Mouse (Mus musculus) heart, postnatal 0 days (tissue): Measurements from ENCODE around the gene Ush2a. TPM values are rescaled to one million over a fixed set of nuclear protein-coding genes. Genes with fewer than 3 reads are reported as not detected.

Experiments used
- ATAC-seq: fragments of 200-750 bp; cut with Nextera tagmentation; 2 replicates; pipeline ENCODE4 v1.8.0; 2017; ENCODE audit warnings: low read depth, moderate number of reproducible peaks, moderate library complexity; ENCODE audit not compliant: insufficient read depth
- DNase-seq: peaks from one replicate; pipeline ENCODE4 v3.0.0-alpha.2; 2016; ENCODE audit warnings: low spot score
- H3K27ac ChIP-seq: fragments of 300-500 bp; sonication (generic); 2 replicates; pipeline ENCODE4 v1.5.1; 2014; ENCODE audit warnings: low read depth, mild to moderate bottlenecking
- H3K27me3 ChIP-seq: fragments of 300-500 bp; sonication (generic); 2 replicates; pipeline ENCODE4 v1.6.1; 2014; ENCODE audit warnings: low read length, mixed read lengths; ENCODE audit not compliant: control insufficient read depth, insufficient read depth
- H3K36me3 ChIP-seq: fragments of 300-500 bp; sonication (generic); replicated peaks from 2 replicates; pipeline ENCODE4 v1.6.1; 2014; ENCODE audit warnings: low read length, mixed read lengths; ENCODE audit not compliant: control insufficient read depth, insufficient read depth
- H3K4me1 ChIP-seq: fragments of 300-500 bp; sonication (generic); 2 replicates; pipeline ENCODE4 v1.6.1; 2014; ENCODE audit warnings: antibody characterized with exemption; ENCODE audit not compliant: control insufficient read depth, insufficient read depth
- H3K4me2 ChIP-seq: fragments of 300-500 bp; sonication (generic); 2 replicates; pipeline ENCODE4 v1.6.1; 2014; ENCODE audit warnings: low read depth, mild to moderate bottlenecking, low read length, moderate library complexity
- H3K4me3 ChIP-seq: fragments of 300-500 bp; sonication (generic); 2 replicates; pipeline ENCODE4 v1.5.1; 2014; ENCODE audit warnings: low read depth, low read length
- H3K9ac ChIP-seq: fragments of 300-500 bp; sonication (generic); replicated peaks from 2 replicates; pipeline ENCODE4 v1.6.1; 2014; ENCODE audit warnings: low read depth, low read length, mixed read lengths
- H3K9me3 ChIP-seq: fragments of 300-500 bp; sonication (generic); replicated peaks from 2 replicates; pipeline ENCODE4 v1.6.1; 2016; ENCODE audit warnings: low read length; ENCODE audit not compliant: control insufficient read depth
- CTCF ChIP-seq: IDR thresholded peaks from 2 replicates; pipeline ENCODE4 v1.5.1; 2016; ENCODE audit warnings: antibody characterized with exemption, control low read depth, low read depth
- EP300 ChIP-seq: IDR thresholded peaks from 2 replicates; pipeline ENCODE4 v1.6.1; 2016; ENCODE audit warnings: antibody characterized with exemption, low read depth
- WGBS: fragments of 180-500 bp; shearing (Covaris S2); extraction: QIAGEN DNeasy Blood & Tissue Kit; methylation state at CpG from one replicate; pipeline ENCODE4 v1.1.7; 2014; 5-methylcytosine and 5-hydroxymethylcytosine counted together
- polyA plus RNA-seq: library from polyadenylated mRNA; unstranded; fragments of >200 nt; fragmentation: Nextera tagmentation; extraction: Ambion mirVana; gene quantifications from 2 replicates; pipeline ENCODE4 v1.2.1, GENCODE M21; 2015
- total RNA-seq: library from RNA; depleted of rRNA; stranded (reverse); fragments of >200 nt; gene quantifications from 2 replicates; pipeline ENCODE4 v1.2.3, GENCODE M21; 2014; ENCODE audit warnings: low replicate concordance

Ush2a gene
- total and polyA plus RNA-seq, 2 experiments from 2014 or later = 0.11 TPM; not detected in 1

GRCm38 (mm10) chr1:188354726-188355125 lies 92.9 kb downstream of the Ush2a start:
- Histone ChIP-seq H3K4me3 (no peak overlapping the region), H3K36me3 (no peaks in the 10 kb centered on the region), H3K4me1 (no peaks in the 10 kb centered on the region), H3K27ac (no peak overlapping the region), H3K27me3 (no peaks in the 10 kb centered on the region), H3K9me3 (0 out of 2 replicates have a peak, but pooled peaks cover 7% of the 10 kb centered on the region), H3K9ac (no peak overlapping the region), H3K4me2 (no peak overlapping the region)
- DNase-seq = no peak
- no peak for TF ChIP-seq CTCF
- no peak for TF ChIP-seq EP300
- ATAC-seq = no peak
- WGBS = 62% methylated on average over 2 of the region's 2 CpGs

- no peak overlapping the region for H3K27ac ChIP-seq
- no peaks in the 10 kb centered on the region for H3K9me3 ChIP-seq
- no peak overlapping the region for H3K4me2 ChIP-seq
- no peaks in the 10 kb centered on the region for H3K4me1 ChIP-seq
- no peak overlapping the region for H3K9ac ChIP-seq
- TF ChIP-seq EP300 (no peak), CTCF (no peak)
- no peak for DNase-seq
- no peak overlapping the region for H3K4me3 ChIP-seq
- H3K36me3 ChIP-seq = no peaks in the 10 kb centered on the region
- no peaks in the 10 kb centered on the region for H3K27me3 ChIP-seq
- WGBS = 62% methylated on average over 3 of the region's 3 CpGs
- no peak for ATAC-seq
Observed at GRCm38 (mm10) chr1:188363548-188363947, 101.7 kb downstream of the Ush2a start.

GRCm38 (mm10) chr1:188385180-188385579 lies 123.4 kb downstream of the Ush2a start:
- Histone ChIP-seq H3K36me3 (no peaks in the 10 kb centered on the region), H3K27ac (no peak overlapping the region)
- 35% methylated on average over 1 of the region's 1 CpGs for WGBS

GRCm38 (mm10) chr1:188385733-188386261 lies 124.0 kb downstream of the Ush2a start:
- ATAC-seq (0 out of 2 replicates have a peak, but pooled peaks have one; percentile 17), DNase-seq (no peak)
- no peak overlapping the region for H3K4me2 ChIP-seq
- no peaks in the 10 kb centered on the region for H3K27me3 ChIP-seq
- no peaks in the 10 kb centered on the region for H3K36me3 ChIP-seq
- no peak overlapping the region for H3K27ac ChIP-seq
- H3K4me1 ChIP-seq = no peaks in the 10 kb centered on the region
- no peak overlapping the region for H3K9ac ChIP-seq
- H3K9me3 ChIP-seq = no peaks in the 10 kb centered on the region
- no peak overlapping the region for H3K4me3 ChIP-seq
- WGBS = 15% methylated on average over 7 of the region's 7 CpGs
- TF ChIP-seq CTCF = no peak
- TF ChIP-seq EP300 = no peak

More at GRCm38 (mm10) chr1:188385180-188385579, 123.4 kb downstream of the Ush2a start:
- H3K4me1 ChIP-seq = no peaks in the 10 kb centered on the region
- H3K4me3 ChIP-seq = no peak overlapping the region
- H3K4me2 ChIP-seq = no peak overlapping the region
- H3K9me3 ChIP-seq = no peaks in the 10 kb centered on the region
- no peak for DNase-seq
- no peak for ATAC-seq
- TF ChIP-seq CTCF (no peak), EP300 (no peak)
- H3K9ac ChIP-seq = no peak overlapping the region
- H3K27me3 ChIP-seq = no peaks in the 10 kb centered on the region

- ATAC-seq = no peak
- no peaks in the 10 kb centered on the region for H3K27me3 ChIP-seq
- no peak overlapping the region for H3K27ac ChIP-seq
- TF ChIP-seq CTCF (no peak), EP300 (no peak)
- no peaks in the 10 kb centered on the region for H3K36me3 ChIP-seq
- H3K9me3 ChIP-seq = no peaks in the 10 kb centered on the region
- no peak for DNase-seq
- H3K9ac ChIP-seq = no peak overlapping the region
- WGBS = 79% methylated on average over 3 of the region's 3 CpGs
- H3K4me2 ChIP-seq = no peak overlapping the region
- H3K4me3 ChIP-seq = no peak overlapping the region
- no peaks in the 10 kb centered on the region for H3K4me1 ChIP-seq
Observed at GRCm38 (mm10) chr1:188387321-188387720, 125.5 kb downstream of the Ush2a start.
